Mouse (Mus musculus) embryo, embryonic 9.5 days (tissue): Measurements from ENCODE around the gene Fbxw8.

Experiments
- DNase-seq: peaks from one replicate; pipeline ENCODE4 v3.0.0-alpha.2; 2017; ENCODE audit errors: extremely low spot score

Gene Fbxw8

DNA sequence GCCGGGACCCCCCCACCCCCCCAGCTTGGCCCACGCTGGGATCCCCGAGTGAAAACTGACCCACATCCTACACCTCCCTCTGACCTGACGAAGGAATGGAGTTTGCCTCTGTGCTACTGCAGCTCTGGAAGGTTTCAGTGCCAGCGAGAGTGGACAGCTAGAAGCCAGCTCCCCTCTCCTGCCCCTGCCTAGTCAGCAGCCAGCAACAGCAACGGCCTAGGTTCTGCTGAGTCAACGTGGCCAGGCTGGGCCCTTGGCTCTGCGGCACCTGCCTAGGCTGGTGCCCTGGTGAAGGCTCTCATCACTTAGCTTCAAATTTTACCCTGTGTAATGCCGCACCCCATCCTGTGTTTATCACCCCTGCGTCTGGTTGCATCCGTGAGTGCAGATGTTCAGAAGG lies 135.4 kb downstream of the Fbxw8 start:
- DNase-seq, result no peak

DNA sequence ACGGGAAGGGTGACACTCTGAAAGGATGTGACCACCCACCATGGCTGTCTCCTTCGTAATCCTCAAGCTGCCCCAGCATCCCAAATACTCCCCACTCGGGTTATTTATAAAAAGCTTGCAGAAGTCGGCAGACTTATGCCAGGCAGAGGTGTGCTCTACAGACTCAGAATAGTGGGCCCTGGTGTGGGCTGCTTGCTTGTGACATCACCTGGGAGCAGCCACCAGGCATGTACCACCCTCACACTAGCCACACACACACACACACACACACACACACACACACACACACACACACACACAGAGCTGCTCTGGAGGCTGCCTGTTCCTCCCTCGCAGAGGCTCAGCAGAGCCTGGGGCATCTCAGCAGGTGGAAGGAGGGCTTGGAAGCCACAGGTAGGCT lies 137.7 kb downstream of the Fbxw8 start:
- DNase-seq, result no peak

DNA sequence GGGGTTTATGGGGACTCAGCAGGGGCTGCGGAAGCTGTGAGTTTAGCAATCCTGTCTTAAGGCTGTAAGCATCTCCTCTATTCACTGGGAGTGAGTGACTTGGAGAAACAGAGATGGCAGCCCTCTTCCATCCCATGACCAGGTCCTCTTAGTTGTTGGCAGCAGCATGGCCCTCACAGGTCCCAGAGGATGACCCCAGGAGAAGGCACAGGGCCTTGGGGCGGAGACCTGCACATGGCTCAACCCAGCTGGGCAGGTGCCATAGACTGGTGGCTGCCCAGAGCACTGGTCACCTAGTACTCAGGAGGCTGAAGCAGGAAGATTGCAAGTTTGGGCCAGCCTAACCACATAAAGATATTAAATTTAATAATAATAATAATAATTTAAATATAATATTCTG lies 139.6 kb downstream of the Fbxw8 start:
- no peak for DNase-seq

DNA sequence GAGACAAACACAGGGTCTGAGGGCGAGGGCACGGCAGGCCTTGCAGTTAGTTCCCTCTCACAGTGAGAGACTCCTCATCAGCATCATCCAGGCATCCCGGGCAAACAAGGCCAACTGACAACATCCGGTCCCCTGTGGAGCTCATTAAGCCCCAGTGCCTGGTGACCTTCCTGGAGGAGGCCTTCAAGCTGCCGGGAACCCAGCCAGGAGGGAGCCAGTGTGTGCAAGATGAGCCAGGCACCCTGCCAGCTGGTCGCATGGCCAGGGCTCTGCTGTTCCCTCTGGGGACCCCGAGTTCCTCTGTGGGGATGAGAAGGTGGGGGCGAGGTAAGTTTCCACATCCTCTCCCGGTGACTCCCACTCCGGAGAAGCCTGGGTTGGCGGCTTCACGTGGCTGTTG lies 140.2 kb downstream of the Fbxw8 start:
- DNase-seq, result no peak
